In the genomic region with DNA sequence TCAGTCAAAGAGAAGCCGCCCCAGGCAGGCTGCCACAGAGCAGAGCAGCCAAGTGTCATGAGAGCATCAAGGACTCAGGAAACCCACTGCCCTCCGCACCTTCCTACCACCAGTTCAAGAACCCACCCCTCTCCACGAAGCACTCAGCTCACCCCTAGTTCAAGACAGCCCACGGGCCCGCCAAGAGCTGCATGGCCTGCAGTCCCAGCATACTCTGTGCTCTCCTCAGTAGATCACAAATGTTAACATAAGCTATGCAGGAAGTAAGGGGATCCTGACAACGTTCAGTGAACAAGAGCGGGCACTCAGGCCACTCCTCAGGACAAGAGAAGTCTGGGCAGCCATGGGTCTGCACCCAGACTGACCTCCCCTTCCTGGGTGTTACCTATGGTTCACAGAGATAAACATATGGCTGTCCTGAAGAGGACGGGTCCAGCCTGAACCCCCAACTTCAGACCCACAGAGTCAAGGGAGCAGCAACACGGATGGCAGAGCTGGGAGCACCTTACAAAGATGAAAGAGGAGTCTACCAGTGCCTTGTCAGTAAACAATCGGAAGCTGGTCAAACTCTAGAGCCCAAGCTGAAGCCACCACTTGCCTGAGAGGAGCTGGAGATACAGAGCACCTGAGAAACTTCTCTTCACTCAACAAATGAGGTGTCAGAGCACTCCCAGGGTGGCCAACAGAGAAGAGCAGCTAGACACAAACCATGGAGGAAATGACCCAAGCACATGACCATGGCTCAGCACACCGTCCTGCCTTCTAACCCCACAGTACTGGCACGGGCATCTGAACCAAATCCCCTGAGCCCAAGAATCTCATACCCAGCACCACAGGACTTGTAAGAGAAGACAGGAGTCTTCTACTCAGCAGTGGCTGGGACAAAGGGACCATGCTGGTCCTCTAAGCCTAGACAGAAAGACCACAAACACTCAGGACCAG, we compare ENCODE assay signal across 8 mouse cellular contexts. TPM values are rescaled to one million over a fixed set of nuclear protein-coding genes. Genes with fewer than 3 reads are reported as not detected.
A peak's percentile ranks its signal among the peaks of the same experiment; 100 is the strongest.
DNase-seq lines count a peak whose midpoint lies in the region; ATAC-seq and TF ChIP-seq lines count a peak whose summit lies in the region.

No protein-coding gene starts in this region.

- H3K27ac ChIP-seq in testis, adult 2 months (ENCODE audit: control insufficient read depth, insufficient read depth, low read depth, low read length): no peak overlapping the region
- H3K27ac ChIP-seq in liver, embryonic 12.5 days: no peak overlapping the region

- WGBS in liver, embryonic 12.5 days (ENCODE audit: insufficient replicate concordance): 34% methylated on average over 12 of the region's 12 CpGs

- ATAC-seq in liver, embryonic 12.5 days: no peak
- ATAC-seq in megakaryocyte progenitor cell, adult 5-6 weeks (replicated peaks; ENCODE audit: poor library complexity): no peak

- TF ChIP-seq CTCF in testis, adult 2 months (IDR thresholded peaks at IDR 0.05; ENCODE audit: control insufficient read depth, insufficient read depth, insufficient replicate concordance, low read depth, low read length): no peak

- H3K36me3 ChIP-seq in testis, adult 2 months (ENCODE audit: control insufficient read depth, insufficient read depth, low read length): no peaks in the 10 kb centered on the region
- H3K36me3 ChIP-seq in liver, embryonic 12.5 days: peaks cover 3% of the 10 kb centered on the region; the same call in 1 of the 2 replicates

- no peaks in the 10 kb centered on the region for H3K27me3 ChIP-seq in testis, adult 2 months (ENCODE audit: control insufficient read depth, insufficient read depth, low read length)
- H3K27me3 ChIP-seq in liver, embryonic 12.5 days (replicated peaks): peaks cover 39% of the 10 kb centered on the region

- no peaks in the 10 kb centered on the region for H3K9me3 ChIP-seq in liver, embryonic 12.5 days (replicated peaks)

- H3K4me1 ChIP-seq in testis, adult 2 months (ENCODE audit: control insufficient read depth, insufficient read depth, low read length): peaks cover 36% of the 10 kb centered on the region
- peaks cover 91% of the 10 kb centered on the region for H3K4me1 ChIP-seq in liver, embryonic 12.5 days

- DNase-seq in cerebellum, adult 11-12 months: peak; percentile 38
- DNase-seq in cerebellum, postnatal 36 days: no peak
- DNase-seq in testis, postnatal 14 days (ENCODE audit: low spot score): no peak
- no peak for DNase-seq in embryo, embryonic 10.5 days (ENCODE audit: low spot score)
- DNase-seq in layer of hippocampus, adult 9-11 months: no peak

- peak overlapping the region; percentile 93 for H3K4me2 ChIP-seq in liver, embryonic 12.5 days

- no peak for TF ChIP-seq POLR2A in testis, adult 2 months (IDR thresholded peaks at IDR 0.05; ENCODE audit: control insufficient read depth, low read depth, low read length)

- peak overlapping the region; percentile 76 for H3K9ac ChIP-seq in liver, embryonic 12.5 days

- peak overlapping the region; percentile 19 for H3K4me3 ChIP-seq in testis, adult 2 months (ENCODE audit: control insufficient read depth, low read depth, low read length)
- peak overlapping the region; percentile 70 for H3K4me3 ChIP-seq in liver, embryonic 12.5 days

RNA-seq across cellular contexts. Expression of gene Ski, which starts 2.9 kb away (rescaled TPM):
- 5.0 and 6.4 TPM in 2 replicates for polyA plus RNA-seq in testis, adult 2 months (2012; rRNA removed)
- polyA plus RNA-seq in liver, embryonic 12.5 days (2016; fragmentation: Nextera tagmentation; extraction: Ambion mirVana): 3.5 and 3.8 TPM in 2 replicates
- total RNA-seq in megakaryocyte progenitor cell, adult 5-6 weeks (2015): 16.9 and 19.7 TPM in 2 replicates
- total RNA-seq in megakaryocyte progenitor cell, adult 5-6 weeks (2017): 5.0 and 5.7 TPM in 2 replicates

RNA-seq across cellular contexts. Expression of gene Faap20, which starts 30.1 kb away (rescaled TPM):
- 12.4 and 12.7 TPM in 2 replicates for polyA plus RNA-seq in testis, adult 2 months (2012; rRNA removed)
- polyA plus RNA-seq in liver, embryonic 12.5 days (2016; fragmentation: Nextera tagmentation; extraction: Ambion mirVana): 25.8 and 31.2 TPM in 2 replicates
- 28.6 and 46.3 TPM in 2 replicates for total RNA-seq in megakaryocyte progenitor cell, adult 5-6 weeks (2015)
- 14.2 and 17.6 TPM in 2 replicates for total RNA-seq in megakaryocyte progenitor cell, adult 5-6 weeks (2017)
